Mouse (Mus musculus): ENCODE results near the gene Pld1. TPM values are rescaled to one million over a fixed set of nuclear protein-coding genes. Genes with fewer than 3 reads are reported as not detected.
"Not testable (repeated sequence)": the region's sequence is repeated elsewhere in the genome, so short reads cannot be mapped to it uniquely, and the experiment has no call there.

Gene Pld1
- total RNA-seq, 2 experiments from 2014 or later: 11.2 to 19.0 TPM

DNA sequence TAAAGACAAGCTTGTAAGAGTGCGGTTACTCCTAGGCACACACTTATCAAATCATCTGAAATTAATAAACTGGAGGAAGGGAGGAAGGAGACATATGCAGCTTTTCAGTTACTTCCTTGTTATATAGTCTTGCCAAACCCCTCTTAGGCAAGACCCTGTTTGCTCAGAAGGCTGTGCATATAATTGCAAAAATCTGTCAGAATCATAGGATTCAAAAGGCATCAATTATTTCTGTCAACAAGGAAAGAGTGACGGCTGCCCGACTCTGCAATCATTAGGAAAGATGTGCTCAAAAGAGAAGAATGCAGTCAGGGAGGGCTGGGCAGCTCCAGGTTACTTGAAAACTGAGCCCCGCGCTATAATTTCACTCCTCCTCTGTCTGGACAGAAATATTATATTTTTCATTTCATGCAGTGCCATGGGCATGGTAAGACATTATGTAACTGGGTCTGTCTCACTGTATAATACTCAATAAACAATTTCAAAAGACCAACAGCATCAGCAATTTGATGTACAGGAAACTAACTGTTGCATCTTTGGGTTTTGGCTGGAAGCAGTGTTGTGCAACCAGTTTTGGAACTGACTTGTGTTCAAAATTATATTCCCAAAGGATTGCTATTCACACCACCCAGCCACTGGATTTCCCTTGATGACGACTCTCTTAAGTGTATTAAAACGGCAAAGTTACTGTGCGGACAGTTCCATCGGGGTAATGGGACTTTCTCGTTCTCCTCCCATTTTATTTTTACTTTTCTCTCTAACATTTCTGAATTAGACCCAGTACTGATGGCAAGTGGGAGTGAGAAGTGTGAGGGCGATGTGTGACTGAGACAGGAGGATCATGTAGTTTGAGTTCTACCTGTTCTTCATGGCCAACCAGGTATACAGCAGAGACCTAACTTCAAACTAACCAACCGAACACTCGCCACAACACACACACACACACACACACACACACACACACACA is 1.1 kb upstream of the Pld1 start:
- intact Hi-C loops (cut with DNase I): loop anchor here (2.0 to 5.0 kb wide), 2 partner anchors 75 to 225 kb away; partner anchors contain the start of gene Fndc3b
- DNase-seq: peak in 1 of 2 experiments; percentile 14

DNA sequence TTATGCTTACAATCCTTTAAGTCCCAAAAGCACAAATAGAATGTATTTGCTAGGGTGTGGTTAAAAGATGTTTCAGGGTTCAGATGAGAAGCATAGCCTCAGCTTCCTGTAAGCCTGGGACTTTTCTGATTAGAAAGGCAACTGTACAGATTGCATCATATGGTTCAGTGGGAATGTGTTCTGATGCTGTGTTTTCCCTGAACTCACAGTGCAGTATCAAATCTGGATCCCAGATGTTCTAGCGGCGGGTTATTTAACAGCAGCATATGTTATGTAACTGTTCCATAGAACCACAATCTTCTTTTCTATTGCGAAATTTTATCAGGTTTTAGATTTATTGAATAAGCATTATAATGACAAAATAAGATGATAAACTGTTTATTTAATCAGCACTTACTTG is 3.1 kb downstream of the Pld1 start:
- no peak for DNase-seq

DNA sequence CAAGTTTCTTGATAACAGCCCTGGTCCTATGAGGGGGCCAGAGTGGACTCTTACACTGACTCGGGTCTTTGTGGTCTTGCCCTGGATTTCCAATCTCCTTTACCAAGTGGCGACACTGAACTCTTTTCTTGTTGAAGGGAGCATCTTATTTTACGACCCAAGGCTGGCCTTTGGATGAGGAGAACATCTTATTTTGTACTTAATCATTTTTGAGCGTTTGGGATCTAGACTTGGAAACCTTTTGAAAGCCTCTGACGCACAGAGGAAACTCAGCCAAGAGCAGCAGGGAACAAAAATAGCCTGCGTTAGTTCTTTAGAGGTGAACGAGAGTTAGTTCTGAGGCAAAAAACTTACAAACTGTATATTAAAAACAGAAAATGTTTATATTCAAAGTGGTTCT is 4.5 kb downstream of the Pld1 start:
- intact Hi-C loops (cut with DNase I): no loop called here
- DNase-seq: peak; percentile 70 to 81

More for the DNA sequence above, 3.1 kb downstream of the Pld1 start:
- intact Hi-C loops (cut with DNase I): no loop called here

DNA sequence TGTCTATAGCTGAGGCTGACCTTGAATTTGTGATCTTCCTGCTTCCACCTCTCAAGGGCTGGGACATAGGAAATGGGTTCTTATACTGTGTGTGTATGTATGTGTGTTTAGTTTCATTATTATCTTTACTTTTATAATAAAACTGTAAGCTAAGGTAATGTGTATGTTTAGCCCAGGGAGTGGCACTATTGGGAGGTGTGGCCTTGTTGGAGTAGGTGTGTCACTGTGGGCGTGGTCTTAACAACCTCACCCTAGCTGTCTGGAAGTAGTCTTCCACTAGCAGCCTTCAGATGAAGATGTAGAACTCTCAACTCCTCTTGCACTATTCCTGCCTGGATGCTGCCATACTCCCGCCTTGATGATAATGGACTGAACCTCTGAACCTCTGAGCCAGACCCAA is 6.9 kb downstream of the Pld1 start:
- intact Hi-C loops (cut with DNase I); DNase-seq: not testable (repeated sequence)

DNA sequence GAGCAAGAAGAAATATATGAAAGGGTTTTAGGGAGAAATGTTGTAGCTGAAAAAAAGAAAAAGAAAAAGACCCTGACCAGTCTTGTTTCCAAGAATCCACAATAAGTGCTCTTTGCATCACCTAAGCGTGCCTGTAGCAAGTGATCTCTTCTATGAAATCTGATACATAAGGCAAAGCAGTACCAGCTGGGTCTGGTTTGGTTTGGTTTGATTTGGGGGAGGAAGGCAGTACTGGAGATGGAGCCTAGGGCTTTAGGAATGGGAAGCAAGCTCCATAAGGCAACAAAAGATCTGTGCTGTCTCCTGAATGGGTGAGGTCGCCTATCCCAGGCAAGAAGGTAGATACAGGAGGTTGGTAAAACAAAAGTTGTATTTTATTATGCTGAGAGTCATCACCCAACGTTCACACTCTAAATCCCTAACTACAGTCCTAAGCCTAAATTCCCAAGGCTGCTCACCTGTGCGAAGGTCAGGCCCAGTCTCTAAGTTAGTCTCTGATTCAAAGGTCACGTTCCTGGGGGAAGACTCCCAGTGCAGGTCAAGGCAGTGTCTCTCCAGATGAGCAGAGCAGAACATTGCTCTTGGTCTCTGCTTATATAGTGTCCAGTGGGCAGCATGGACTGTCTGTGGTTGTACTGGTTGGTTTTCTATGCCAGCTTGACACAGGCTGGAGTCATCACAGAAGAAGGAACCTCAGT is 10.8 kb downstream of the Pld1 start:
- DNase-seq: no peak
- intact Hi-C loops (cut with DNase I): no loop called here

DNA sequence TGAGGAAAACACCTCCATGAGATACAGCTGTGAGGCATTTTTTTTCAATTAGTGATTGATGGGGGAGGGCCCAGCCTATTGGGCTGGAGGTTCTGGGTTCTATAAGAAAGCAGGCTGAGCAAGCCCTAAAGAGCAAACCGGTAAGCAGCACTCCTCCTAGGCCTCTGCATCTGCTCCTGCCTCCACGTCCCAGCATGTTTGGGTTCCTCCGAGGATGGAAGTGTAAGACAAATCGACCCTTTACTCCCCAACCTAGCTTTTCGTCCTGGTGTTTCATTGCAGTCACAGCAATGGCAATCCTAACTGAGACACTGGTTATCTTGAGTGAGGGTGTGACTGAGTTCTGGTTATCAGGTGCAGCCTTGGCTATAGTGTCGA is 11.4 kb downstream of the Pld1 start:
- intact Hi-C loops (cut with DNase I): no loop called here
- no peak for DNase-seq

DNA sequence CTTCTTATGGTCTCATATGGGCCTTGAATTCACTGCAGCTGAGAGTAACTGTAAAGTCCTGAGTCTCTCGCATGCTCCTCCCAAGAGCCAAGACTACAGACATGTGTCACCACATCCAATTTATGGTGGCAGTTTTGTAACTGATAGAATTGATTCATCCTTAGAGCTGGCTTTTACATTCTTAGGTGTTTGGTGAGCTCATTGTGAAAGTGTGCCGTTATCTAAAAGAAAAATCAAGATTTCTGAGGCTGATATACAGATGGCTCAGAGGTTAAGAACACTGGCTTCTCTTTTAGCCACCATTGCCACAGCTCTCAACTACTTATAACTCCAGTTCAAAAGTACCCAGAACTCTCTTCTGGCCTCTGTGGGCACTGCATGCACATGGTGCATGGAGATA is 12.2 kb downstream of the Pld1 start:
- DNase-seq: no peak
- intact Hi-C loops (cut with DNase I): no loop called here

DNA sequence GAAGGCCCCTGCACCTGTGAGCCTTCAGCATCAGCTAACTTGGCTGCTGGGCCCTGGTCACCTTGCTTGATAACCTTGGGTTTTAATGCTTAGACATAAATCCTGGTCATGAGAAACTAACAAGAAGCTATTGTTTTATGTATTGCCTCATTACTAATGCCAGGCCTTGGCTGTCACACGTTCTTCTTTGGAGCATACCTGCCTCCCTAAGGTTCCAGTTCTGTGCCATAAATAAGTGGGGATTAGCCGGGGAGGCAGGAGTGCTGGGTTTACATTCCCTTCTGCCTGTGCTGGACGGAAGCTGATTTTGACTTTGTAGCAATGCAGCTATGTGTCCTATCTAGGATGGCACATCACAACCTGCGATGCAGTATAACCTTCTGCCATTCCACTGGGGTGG is 13.2 kb downstream of the Pld1 start:
- intact Hi-C loops (cut with DNase I): no loop called here
- no peak for DNase-seq

DNA sequence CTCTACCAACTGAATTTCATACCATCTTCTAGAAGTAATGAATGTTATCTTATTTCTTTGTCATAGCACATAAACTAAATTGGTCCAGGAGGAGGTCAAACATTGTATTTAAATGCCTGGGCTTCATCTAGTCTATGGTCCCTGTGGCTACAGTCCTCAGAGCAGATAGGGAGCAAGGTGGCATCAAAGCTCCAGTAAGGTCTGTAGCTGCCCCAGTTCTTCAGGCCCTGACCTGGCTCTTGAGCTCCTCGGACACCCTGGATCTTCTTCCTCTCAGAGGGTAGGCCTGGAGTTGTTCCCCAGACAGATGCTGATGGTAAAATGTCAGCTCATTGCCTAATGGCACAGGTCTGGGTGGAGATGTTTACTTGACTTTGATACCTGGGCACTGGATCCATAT is 17.5 kb downstream of the Pld1 start:
- DNase-seq: no peak
- intact Hi-C loops (cut with DNase I): no loop called here

DNA sequence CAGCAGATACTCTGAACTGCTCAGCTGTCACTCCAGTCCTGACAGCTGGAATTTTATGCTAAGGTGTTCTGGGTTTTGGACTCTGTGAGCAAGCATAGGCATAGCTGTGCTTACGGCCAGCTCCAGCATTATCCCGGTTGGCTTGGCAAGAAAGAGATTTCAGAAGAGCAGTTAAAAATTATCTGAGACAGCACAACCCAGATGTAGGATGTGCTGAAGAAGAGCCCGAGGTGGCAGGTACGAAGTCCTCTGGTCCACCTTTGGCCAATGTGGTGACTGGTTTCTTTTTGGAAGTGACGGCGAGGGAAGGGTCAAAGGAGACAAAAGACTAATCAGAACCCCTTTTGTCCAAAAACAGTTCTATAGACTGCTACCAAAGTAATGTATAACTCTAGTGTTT is 20.7 kb downstream of the Pld1 start:
- DNase-seq: no peak

DNA sequence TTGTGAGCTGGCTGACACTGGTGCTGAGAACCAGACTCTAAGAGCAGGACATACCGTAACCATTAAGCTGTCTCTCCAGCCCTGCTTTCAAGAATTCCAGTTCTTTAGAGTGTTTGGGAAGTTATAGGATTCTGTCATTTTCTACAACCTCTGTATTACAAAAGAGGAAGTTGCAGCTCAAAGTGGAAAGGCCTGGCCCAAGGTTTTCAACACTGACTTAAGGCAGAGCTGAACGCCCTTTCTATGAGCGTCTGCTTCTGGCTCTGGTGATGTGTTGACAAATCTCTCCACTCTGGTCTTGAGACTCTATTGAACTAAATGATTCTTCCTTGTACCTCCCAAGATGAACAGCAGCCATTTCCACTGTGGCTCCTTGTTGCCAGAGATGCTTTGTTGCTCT is 22.7 kb downstream of the Pld1 start:
- intact Hi-C loops (cut with DNase I): no loop called here
- no peak for DNase-seq

More for the DNA sequence above, 20.7 kb downstream of the Pld1 start:
- intact Hi-C loops (cut with DNase I): no loop called here

DNA sequence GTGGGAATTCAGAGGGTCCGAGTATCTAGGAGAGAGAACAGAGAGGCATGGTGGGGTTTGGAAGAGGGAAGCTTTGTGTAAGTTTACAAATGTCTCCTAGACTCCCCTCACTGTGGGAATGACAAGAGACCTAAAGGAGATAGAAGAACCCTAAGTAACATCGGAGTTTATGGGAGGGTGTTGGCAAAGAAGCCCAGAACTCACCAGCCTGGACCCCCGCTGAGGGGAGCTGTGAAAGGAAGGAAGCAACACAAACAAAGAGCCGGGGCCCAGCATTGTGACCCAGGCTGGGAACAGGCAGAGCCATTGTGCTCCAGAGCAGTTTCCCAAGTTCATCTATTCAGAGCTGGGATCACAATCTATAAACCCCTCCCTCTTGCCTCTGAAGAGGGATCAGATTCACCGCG is 25.3 kb downstream of the Pld1 start:
- intact Hi-C loops (cut with DNase I): no loop called here
- no peak for DNase-seq

DNA sequence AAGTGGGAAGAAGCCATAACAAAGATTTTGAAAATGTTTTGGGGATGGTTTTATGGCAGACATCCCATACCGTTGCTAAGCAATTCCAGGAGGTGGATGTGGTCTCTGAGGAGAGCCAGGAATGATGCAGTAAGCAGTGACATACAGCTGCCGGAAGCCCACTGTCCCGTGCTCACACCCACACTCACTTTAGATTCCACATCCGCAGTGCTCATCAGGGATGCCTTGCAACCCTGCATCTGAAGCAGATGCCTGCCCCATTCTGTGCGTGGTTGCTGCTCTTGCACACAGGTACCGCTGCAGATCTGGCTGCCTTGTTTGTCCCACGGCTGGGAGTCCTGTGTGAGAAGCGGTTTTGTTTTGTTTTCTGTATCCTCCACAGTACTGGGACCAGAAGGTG is 30.2 kb downstream of the Pld1 start:
- DNase-seq: no peak
- intact Hi-C loops (cut with DNase I): no loop called here

DNA sequence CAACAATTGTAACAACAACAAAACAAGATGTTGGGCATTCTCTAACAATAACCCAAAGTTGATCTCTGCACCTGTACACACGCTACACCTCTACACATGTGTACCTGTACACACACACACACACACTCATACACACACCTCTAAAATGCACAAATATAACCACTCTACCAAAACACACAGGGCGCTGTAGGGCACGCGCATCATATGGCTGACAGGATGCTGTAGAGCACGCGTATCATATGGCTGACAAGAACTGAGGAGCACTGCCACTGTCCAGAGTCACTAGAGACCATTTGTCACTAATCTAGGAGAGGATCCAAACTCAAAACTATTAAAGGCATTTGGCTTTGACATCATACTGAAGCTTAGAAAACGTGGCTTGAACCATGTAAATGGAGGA is 35.4 kb downstream of the Pld1 start:
- DNase-seq: no peak
- intact Hi-C loops (cut with DNase I): no loop called here

DNA sequence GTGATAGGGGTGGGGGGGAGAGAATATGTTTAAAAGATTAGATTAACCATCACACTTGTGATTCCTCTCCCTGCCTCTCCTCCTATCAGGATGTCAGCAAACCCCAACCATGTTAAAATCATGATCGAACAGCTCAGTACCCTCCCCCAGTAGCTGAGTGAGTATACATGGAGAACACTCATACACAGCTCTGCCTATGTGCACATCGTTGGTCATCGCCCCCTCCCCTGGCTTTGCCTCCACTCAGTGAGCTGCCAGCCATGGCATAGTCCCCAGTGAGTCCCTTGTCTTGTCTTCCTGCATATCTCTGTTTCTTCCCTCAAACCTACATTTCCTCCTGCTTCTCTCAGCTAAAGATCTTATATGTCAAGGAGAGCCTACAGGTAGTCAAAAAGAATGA is 36.5 kb downstream of the Pld1 start:
- no peak for DNase-seq
- intact Hi-C loops (cut with DNase I): no loop called here

DNA sequence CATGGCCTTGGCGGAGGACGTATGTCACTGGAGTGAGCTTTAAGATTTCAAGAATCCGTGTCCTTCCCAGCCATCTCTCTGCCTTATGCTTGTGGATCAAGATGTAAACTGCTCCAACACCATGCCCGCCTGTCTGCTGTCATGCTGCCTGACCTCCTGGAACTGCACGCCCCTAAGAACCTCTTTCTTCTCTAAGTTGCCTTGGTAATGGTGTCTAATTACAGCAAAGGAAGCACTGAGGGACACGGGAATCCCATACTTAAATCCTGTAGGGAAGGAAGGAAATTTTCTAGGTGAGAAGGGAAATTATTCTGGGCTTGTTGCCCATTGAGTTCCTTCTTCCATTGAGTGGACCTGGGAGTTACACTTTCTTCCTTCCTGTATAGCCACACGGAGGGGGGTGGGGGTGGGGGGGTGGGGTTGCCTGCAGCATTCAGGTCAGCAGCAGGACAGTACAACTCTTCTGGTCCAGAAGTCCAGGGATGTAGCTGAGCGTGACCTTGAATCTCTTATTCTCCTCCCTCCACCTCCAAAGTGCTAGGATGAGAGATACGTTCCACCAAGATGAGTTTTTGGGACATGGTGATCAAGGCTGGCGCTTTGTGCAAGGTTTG is 38.5 kb downstream of the Pld1 start:
- DNase-seq: peak; percentile 31 to 39
- intact Hi-C loops (cut with DNase I): no loop called here

DNA sequence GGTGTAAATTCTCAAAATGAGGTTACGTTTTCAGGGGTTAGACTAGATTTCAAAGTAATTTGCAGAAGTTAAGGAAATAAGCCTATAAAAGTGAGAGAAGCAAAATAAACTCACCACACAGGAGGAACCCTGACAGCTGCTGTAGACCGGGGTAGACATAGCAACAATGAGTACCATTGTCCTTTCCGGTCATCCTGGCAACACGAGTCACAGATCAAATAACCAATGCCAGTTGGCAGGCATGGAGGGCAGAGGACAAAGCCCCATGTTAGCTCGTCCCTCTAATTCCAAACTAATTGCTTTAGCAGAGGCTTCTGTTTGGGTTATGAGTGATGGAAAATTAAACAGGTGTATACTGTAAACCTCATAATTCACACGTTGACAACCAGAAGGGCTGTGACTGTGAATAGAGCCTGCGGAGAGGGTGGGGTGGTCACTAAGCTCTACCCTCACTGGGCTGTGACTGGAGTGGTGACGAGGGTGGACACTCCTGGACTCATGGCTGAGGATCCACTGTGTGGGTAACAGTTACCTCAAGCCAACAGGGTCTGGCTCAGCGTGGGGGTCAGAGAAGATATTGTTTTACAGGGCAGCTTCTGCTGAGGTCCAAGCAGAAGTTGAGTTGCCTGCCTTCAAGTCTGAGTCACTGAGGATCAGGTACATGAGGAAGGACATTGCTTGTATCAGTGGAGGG is 39.7 kb downstream of the Pld1 start:
- no peak for DNase-seq
- intact Hi-C loops (cut with DNase I): no loop called here

DNA sequence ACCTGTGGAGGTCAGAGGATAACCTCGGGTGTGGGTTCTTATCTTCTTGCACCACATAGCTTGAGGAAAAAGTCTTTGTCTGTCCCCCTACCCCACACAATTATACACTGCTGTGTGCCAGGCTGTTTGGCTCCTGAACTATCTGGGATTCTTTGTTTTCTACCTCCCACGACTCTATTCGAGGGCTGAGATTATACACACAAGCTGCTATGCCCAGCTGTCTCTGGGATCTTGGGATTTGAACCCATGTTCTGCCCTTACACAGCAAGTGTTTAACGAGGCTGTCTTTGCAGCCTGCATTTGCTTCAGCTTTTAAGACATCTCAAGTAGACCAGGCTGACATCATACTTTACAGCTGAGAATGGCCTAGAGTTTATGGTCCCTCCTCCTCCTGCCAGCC is 43.1 kb downstream of the Pld1 start:
- no peak for DNase-seq

DNA sequence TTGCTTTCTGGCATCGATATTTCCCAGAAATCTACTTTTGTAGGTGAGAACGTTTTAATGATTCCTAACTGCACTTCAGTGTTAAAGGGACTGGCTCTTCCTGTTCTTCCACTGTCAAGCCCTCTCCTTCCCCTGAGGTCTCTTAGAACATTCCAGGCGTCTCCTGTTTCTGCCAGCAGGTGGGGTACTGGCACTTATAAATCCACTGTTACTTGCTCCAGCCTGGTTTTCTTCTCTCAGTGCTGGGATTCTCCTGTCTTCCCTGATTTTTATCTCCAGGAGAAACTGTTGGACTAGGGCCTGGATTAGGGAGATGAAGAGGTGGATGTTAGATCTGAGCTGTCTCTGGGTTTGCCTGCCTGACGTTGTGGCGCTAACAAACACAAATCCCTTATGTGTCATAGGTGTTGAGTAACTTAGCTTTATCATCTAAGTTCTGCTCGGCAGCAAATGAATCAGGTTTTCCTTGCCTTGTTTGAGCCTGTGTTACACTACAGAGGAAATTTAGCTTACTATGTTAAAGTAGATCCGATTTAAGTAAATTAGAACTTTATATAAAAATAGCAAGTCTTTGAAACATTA is 44.0 kb downstream of the Pld1 start:
- intact Hi-C loops (cut with DNase I): loop anchor here (1.0 to 10.0 kb wide), 3 partner anchors 55 to 582 kb away; no protein-coding TSS in a partner anchor
- DNase-seq: peak; percentile 82 to 83

More for the DNA sequence above, 43.1 kb downstream of the Pld1 start:
- intact Hi-C loops (cut with DNase I): loop anchor here (5.0 to 10.0 kb wide), 2 partner anchors 56 to 583 kb away; no protein-coding TSS in a partner anchor

DNA sequence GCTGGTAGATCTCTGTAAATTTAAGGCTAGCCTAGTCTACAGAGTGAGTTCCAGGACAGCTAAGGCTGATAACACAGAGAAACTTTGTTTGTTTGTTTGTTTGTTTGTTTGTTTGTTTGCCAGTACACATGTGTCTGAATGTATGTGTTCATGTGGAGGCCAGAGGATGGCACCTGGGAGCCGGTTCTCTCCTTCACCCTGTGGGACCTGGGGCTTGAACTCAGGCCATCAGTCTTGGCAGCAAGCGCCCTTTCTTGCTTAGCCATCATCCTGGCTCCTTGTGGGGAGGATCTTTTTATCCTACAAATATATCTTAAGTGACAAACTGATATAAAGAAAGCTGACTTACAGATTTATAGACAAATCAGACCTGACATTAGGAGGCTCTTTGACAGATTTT is 44.8 kb downstream of the Pld1 start:
- intact Hi-C loops (cut with DNase I): loop anchor here (5.0 to 10.0 kb wide), 2 partner anchors 54 to 582 kb away; no protein-coding TSS in a partner anchor

More for the DNA sequence above, 44.8 kb downstream of the Pld1 start:
- no peak for DNase-seq
